Mouse (Mus musculus) bone marrow macrophage, adult 2 months (primary cell): ENCODE measurements around the gene Ndufa6.

Source experiments
- CTCF ChIP-seq: IDR thresholded peaks from 2 replicates; pipeline ENCODE4 v1.5.1; 2012; ENCODE audit warnings: low read depth, mild to moderate bottlenecking, low read length, moderate library complexity
- POLR2A ChIP-seq: IDR thresholded peaks from 2 replicates; pipeline ENCODE4 v1.6.1; 2012; ENCODE audit warnings: mild to moderate bottlenecking, low read depth, low read length, borderline replicate concordance

DNA sequence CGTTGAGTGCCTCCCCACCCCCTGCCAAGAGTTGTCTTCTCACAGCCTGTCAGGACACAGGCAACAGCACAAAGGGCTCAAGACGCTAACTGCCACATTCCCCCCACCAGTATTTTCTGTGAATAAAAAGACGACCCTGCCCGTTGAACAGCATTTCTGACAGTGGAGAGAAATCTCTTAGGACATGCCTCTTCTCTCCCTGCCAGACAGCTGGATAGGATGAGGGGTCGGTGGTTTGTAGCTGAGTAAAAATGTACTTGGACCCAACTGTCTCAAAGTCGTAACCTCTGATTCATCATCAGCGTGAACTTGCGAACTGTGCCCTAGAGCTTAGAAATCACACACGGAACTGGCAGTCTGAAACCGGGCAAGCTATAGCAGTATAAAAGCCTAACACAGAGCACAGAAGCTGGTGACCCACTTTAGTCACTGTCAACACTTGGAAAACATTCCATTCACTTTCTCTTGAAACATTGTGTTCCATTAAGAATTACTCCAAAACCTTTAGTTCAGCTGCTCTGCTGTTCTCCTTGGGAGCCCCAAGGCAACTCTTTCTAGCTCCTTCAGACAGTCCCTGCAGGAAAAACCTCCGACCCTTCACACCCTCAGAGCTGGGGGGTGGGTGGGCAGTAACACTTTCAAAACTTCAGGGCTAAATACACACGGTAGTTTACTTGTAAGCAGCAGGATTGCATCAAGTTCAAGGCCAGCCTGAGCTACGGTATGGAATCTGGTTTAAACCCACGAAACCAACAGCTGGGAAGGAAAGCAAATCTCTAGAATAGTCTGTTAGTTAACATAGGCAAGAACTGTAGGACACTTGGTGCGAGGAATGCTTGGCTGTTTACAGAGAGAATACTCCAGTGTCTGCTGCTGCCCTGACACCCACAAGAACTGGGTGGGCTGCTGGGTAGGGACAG, 24.4 kb upstream of the Ndufa6 start:
- TF ChIP-seq CTCF (no peak), POLR2A (no peak)
